Mouse (Mus musculus) embryonic facial prominence, embryonic 14.5 days (tissue): ENCODE measurements around the gene Cxcr5. TPM values are rescaled to one million over a fixed set of nuclear protein-coding genes. Genes with fewer than 3 reads are reported as not detected.
A peak's percentile ranks its signal among the peaks of the same experiment; 100 is the strongest.
"Not testable (repeated sequence)": the region's sequence is repeated elsewhere in the genome, so short reads cannot be mapped to it uniquely, and the experiment has no call there.

ENCODE experiments used
- ATAC-seq: fragments of 200-750 bp; cut with Nextera tagmentation; 2 replicates; pipeline ENCODE4 v1.8.0; 2017; ENCODE audit warnings: low read depth, moderate number of reproducible peaks, moderate TSS enrichment
- DNase-seq: peaks from one replicate; pipeline ENCODE4 v3.0.0-alpha.2; 2015; ENCODE audit warnings: low spot score
- H3K27ac ChIP-seq: fragments of 300-500 bp; sonication (generic); replicated peaks from 2 replicates; pipeline ENCODE4 v1.5.1; 2014; ENCODE audit warnings: low read depth, mild to moderate bottlenecking, low read length, moderate library complexity
- H3K27me3 ChIP-seq: fragments of 300-500 bp; sonication (generic); replicated peaks from 2 replicates; pipeline ENCODE4 v1.6.1; 2014; ENCODE audit warnings: low read length; ENCODE audit not compliant: control insufficient read depth, insufficient read depth
- H3K36me3 ChIP-seq: fragments of 300-500 bp; sonication (generic); 2 replicates; pipeline ENCODE4 v1.6.1; 2014; ENCODE audit warnings: low read length, mixed read lengths; ENCODE audit not compliant: control insufficient read depth, insufficient read depth
- H3K4me1 ChIP-seq: fragments of 300-500 bp; sonication (generic); 2 replicates; pipeline ENCODE4 v1.6.1; 2014; ENCODE audit warnings: antibody characterized with exemption, low read length; ENCODE audit not compliant: control insufficient read depth, insufficient read depth
- H3K4me2 ChIP-seq: fragments of 300-500 bp; sonication (generic); 2 replicates; pipeline ENCODE4 v1.6.1; 2014; ENCODE audit warnings: low read depth, mild to moderate bottlenecking, low read length, moderate library complexity, mixed read lengths
- H3K4me3 ChIP-seq: fragments of 300-500 bp; sonication (generic); 2 replicates; pipeline ENCODE4 v1.5.1; 2014; ENCODE audit warnings: low read depth, mild to moderate bottlenecking, low read length
- H3K9ac ChIP-seq: fragments of 300-500 bp; sonication (generic); 2 replicates; pipeline ENCODE4 v1.6.1; 2014; ENCODE audit warnings: low read depth, mild to moderate bottlenecking, low read length, moderate library complexity, mixed read lengths
- H3K9me3 ChIP-seq: fragments of 300-500 bp; sonication (generic); 2 replicates; pipeline ENCODE4 v1.6.1; 2016; ENCODE audit warnings: low read length; ENCODE audit not compliant: control insufficient read depth
- WGBS: fragments of 180-500 bp; shearing (Covaris S2); extraction: QIAGEN DNeasy Blood & Tissue Kit; methylation state at CpG from one replicate; pipeline ENCODE4 v1.1.7; 2014; 5-methylcytosine and 5-hydroxymethylcytosine counted together
- polyA plus RNA-seq: library from polyadenylated mRNA; unstranded; fragments of >200 nt; fragmentation: Nextera tagmentation; extraction: Ambion mirVana; gene quantifications from 2 replicates; pipeline ENCODE4 v1.2.1, GENCODE M21; 2014

The Cxcr5 gene
- polyA plus RNA-seq, 1 experiment from 2014 or later = 0.35 TPM

GRCm38 (mm10) chr9:44580085-44580484 is 18.4 kb upstream of the Cxcr5 start:
- no peaks in the 10 kb centered on the region for H3K4me1 ChIP-seq
- no peaks in the 10 kb centered on the region for H3K36me3 ChIP-seq
- no peak overlapping the region for H3K4me3 ChIP-seq
- no peaks in the 10 kb centered on the region for H3K27me3 ChIP-seq
- no peak overlapping the region for H3K4me2 ChIP-seq
- H3K27ac ChIP-seq = no peak overlapping the region
- no peak for DNase-seq
- 88% methylated on average over 5 of the region's 5 CpGs for WGBS
- 0 out of 2 replicates have a peak, but pooled peaks cover 6% of the 10 kb centered on the region for H3K9me3 ChIP-seq
- ATAC-seq = no peak
- H3K9ac ChIP-seq = no peak overlapping the region

- DNase-seq (no peak), ATAC-seq (no peak)
- Histone ChIP-seq H3K4me1 (no peaks in the 10 kb centered on the region), H3K27me3 (no peaks in the 10 kb centered on the region), H3K4me3 (no peak overlapping the region), H3K9ac (no peak overlapping the region), H3K27ac (no peak overlapping the region), H3K36me3 (no peaks in the 10 kb centered on the region), H3K9me3 (0 out of 2 replicates have a peak, but pooled peaks cover 6% of the 10 kb centered on the region), H3K4me2 (peak overlapping the region; percentile 23; the same call in 1 of the 2 replicates)
- 37% methylated on average over 6 of the region's 6 CpGs for WGBS
Measured at GRCm38 (mm10) chr9:44579392-44579791, 17.7 kb upstream of the Cxcr5 start.

GRCm38 (mm10) chr9:44576046-44576445 is 14.4 kb upstream of the Cxcr5 start:
- H3K4me3 ChIP-seq, H3K9me3 ChIP-seq, H3K36me3 ChIP-seq, H3K9ac ChIP-seq, H3K4me1 ChIP-seq, DNase-seq, H3K27ac ChIP-seq, H3K27me3 ChIP-seq, ATAC-seq, H3K4me2 ChIP-seq: not testable (repeated sequence)
- WGBS = 90% methylated on average over 7 of the region's 7 CpGs

- DNase-seq (no peak), ATAC-seq (no peak)
- Histone ChIP-seq H3K27ac (no peak overlapping the region), H3K4me2 (no peak overlapping the region), H3K36me3 (no peaks in the 10 kb centered on the region), H3K27me3 (no peaks in the 10 kb centered on the region), H3K4me1 (no peaks in the 10 kb centered on the region), H3K9ac (no peak overlapping the region), H3K4me3 (no peak overlapping the region), H3K9me3 (no peaks in the 10 kb centered on the region)
- WGBS = 78% methylated on average over 2 of the region's 2 CpGs
Measured at GRCm38 (mm10) chr9:44575095-44575494, 13.4 kb upstream of the Cxcr5 start.

GRCm38 (mm10) chr9:44573306-44573705 is 11.6 kb upstream of the Cxcr5 start:
- no peaks in the 10 kb centered on the region for H3K36me3 ChIP-seq
- WGBS = 55% methylated on average over 4 of the region's 4 CpGs
- no peak overlapping the region for H3K9ac ChIP-seq
- DNase-seq (no peak), ATAC-seq (no peak)
- no peaks in the 10 kb centered on the region for H3K4me1 ChIP-seq
- no peak overlapping the region for H3K4me2 ChIP-seq
- H3K27ac ChIP-seq = no peak overlapping the region
- no peaks in the 10 kb centered on the region for H3K9me3 ChIP-seq
- no peaks in the 10 kb centered on the region for H3K27me3 ChIP-seq
- H3K4me3 ChIP-seq = no peak overlapping the region

DNA sequence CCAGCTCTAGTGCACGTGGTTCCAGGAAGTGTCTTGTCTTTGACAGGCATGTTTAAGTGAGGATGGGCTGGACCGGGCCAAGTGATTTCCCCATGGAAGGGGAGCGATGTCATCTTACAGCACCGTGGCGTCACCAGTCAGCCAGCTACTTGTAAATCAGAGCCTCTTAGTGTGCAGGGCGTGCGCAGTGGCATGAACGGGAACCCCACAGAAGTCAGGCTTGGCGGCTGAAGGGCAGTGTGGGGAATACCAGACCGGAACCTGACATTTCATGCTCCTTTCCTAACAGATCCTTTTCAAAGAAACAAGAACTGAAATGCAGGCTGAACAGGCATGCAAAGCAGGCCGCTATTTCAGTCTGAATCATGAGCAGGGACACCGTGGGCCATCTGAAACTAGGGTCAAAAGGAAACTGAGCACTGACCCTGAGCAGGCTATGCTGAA is 9.3 kb upstream of the Cxcr5 start:
- no peaks in the 10 kb centered on the region for H3K4me1 ChIP-seq
- DNase-seq = no peak
- WGBS = 72% methylated on average over 12 of the region's 12 CpGs
- H3K4me2 ChIP-seq = no peak overlapping the region
- no peak overlapping the region for H3K9ac ChIP-seq
- H3K27ac ChIP-seq = no peak overlapping the region
- no peak overlapping the region for H3K4me3 ChIP-seq
- ATAC-seq = no peak
- no peaks in the 10 kb centered on the region for H3K9me3 ChIP-seq
- no peaks in the 10 kb centered on the region for H3K27me3 ChIP-seq
- H3K36me3 ChIP-seq = no peaks in the 10 kb centered on the region

DNA sequence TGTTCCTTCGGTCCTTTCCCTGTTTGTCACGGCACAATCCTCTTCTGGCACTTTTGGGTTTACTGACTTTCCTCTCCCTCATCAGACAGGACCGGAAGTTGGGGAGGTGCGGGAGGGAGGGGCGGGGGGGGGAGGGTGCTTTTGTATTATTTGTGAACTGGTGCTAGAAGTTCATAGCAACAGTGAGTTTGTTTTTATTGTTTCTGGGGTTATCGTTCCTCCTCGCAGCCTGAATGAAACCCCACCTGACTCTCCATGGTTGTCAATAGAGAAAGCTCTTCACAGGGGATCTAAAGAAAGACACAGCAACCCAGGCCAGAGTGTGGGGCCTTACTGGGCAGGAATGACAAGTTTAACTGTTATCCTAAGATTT is 6.4 kb upstream of the Cxcr5 start:
- no peak for DNase-seq
- WGBS = 45% methylated on average over 7 of the region's 7 CpGs

DNA sequence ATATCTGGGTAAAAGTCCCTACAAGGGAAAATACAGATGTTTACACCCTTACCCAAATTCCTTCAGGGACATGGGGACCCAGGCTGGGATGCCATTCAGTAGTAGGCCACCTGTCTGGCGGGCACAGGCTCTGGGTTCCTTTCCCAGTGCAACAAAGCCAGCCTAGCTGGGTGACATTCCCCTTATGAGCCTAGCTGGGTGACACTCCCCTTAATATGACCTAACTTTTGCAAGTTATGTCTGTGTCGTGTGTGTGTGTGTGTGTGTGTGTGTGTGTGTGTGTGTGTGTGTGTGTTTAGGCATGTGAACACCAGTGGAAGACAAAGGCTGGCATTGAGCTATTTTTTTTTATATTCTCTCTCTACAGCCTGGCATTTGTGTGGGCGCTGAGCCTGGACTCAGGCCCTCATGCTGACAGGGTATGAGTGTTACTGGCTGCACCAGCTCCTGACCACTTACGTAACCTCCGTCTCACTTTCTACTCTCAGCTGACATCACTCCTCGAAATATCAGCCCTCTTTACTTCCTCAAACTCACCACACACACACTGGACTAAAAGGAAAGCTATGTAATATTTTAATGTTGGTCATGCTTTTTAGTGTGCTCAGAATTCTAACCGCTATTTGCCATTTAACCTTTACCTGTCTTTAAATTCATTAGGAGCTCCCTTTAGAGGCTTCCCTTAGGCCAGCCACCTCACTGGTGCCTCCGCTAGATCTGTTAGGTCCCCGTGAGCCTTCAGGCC is 5.8 kb upstream of the Cxcr5 start:
- H3K4me3 ChIP-seq = no peak overlapping the region
- 72% methylated on average over 9 of the region's 9 CpGs for WGBS
- no peaks in the 10 kb centered on the region for H3K4me1 ChIP-seq
- H3K9ac ChIP-seq = no peak overlapping the region
- no peak for ATAC-seq
- no peaks in the 10 kb centered on the region for H3K9me3 ChIP-seq
- no peak overlapping the region for H3K27ac ChIP-seq
- H3K36me3 ChIP-seq = no peaks in the 10 kb centered on the region
- no peak for DNase-seq
- H3K27me3 ChIP-seq = no peaks in the 10 kb centered on the region
- H3K4me2 ChIP-seq = no peak overlapping the region

More for the DNA sequence above, 6.4 kb upstream of the Cxcr5 start:
- Histone ChIP-seq H3K4me2 (no peak overlapping the region), H3K4me1 (no peaks in the 10 kb centered on the region), H3K9me3 (no peaks in the 10 kb centered on the region), H3K9ac (no peak overlapping the region), H3K27me3 (no peaks in the 10 kb centered on the region), H3K4me3 (no peak overlapping the region), H3K36me3 (no peaks in the 10 kb centered on the region), H3K27ac (no peak overlapping the region)
- no peak for ATAC-seq

GRCm38 (mm10) chr9:44565367-44565766 is 3.7 kb upstream of the Cxcr5 start:
- Histone ChIP-seq H3K4me3 (no peak overlapping the region), H3K9ac (no peak overlapping the region), H3K4me1 (no peaks in the 10 kb centered on the region), H3K4me2 (no peak overlapping the region), H3K27me3 (no peaks in the 10 kb centered on the region), H3K36me3 (no peaks in the 10 kb centered on the region), H3K27ac (no peak overlapping the region), H3K9me3 (no peaks in the 10 kb centered on the region)
- DNase-seq = no peak
- 57% methylated on average over 6 of the region's 6 CpGs for WGBS
- no peak for ATAC-seq
